Mouse (Mus musculus) liver, postnatal 0 days (tissue): ENCODE measurements around the gene Lonp2. TPM values are rescaled to one million over a fixed set of nuclear protein-coding genes. Genes with fewer than 3 reads are reported as not detected.

ENCODE experiments used
- ATAC-seq: fragments of 200-750 bp; cut with Nextera tagmentation; 2 replicates; pipeline ENCODE4 v1.8.0; 2017; ENCODE audit warnings: mild to moderate bottlenecking, moderate library complexity
- DNase-seq: peaks from one replicate; pipeline ENCODE4 v3.0.0-alpha.2; 2016
- H3K27ac ChIP-seq: fragments of 300-500 bp; sonication (generic); 2 replicates; pipeline ENCODE4 v1.5.1; 2014; ENCODE audit warnings: antibody characterized with exemption, moderate library complexity, mild to moderate bottlenecking, low read depth
- H3K27me3 ChIP-seq: fragments of 300-500 bp; sonication (generic); 2 replicates; pipeline ENCODE4 v1.6.1; 2014; ENCODE audit warnings: low read length, control low read depth, mixed read lengths; ENCODE audit not compliant: insufficient read depth
- H3K36me3 ChIP-seq: fragments of 300-500 bp; sonication (generic); replicated peaks from 2 replicates; pipeline ENCODE4 v1.6.1; 2014; ENCODE audit warnings: mild to moderate bottlenecking, control low read depth, low read length, moderate library complexity, mixed read lengths; ENCODE audit not compliant: insufficient read depth
- H3K4me1 ChIP-seq: fragments of 300-500 bp; sonication (generic); 2 replicates; pipeline ENCODE4 v1.6.1; 2014; ENCODE audit warnings: antibody characterized with exemption, mild to moderate bottlenecking, control low read depth; ENCODE audit not compliant: insufficient read depth
- H3K4me2 ChIP-seq: fragments of 300-500 bp; sonication (generic); 2 replicates; pipeline ENCODE4 v1.6.1; 2014; ENCODE audit warnings: low read depth, mild to moderate bottlenecking, low read length, moderate library complexity, mixed read lengths
- H3K4me3 ChIP-seq: fragments of 300-500 bp; sonication (generic); 2 replicates; pipeline ENCODE4 v1.5.1; 2014; ENCODE audit warnings: low read depth, low read length
- H3K9ac ChIP-seq: fragments of 300-500 bp; sonication (generic); replicated peaks from 2 replicates; pipeline ENCODE4 v1.6.1; 2014; ENCODE audit warnings: mild to moderate bottlenecking, moderate library complexity
- H3K9me3 ChIP-seq: fragments of 300-500 bp; sonication (generic); 2 replicates; pipeline ENCODE4 v1.6.1; 2016; ENCODE audit warnings: mild to moderate bottlenecking, control low read depth, low read length, mixed read lengths
- CTCF ChIP-seq: sonication (generic); IDR thresholded peaks from 2 replicates; pipeline ENCODE4 v1.5.1; 2016; ENCODE audit warnings: antibody characterized with exemption, low read depth
- EP300 ChIP-seq: IDR thresholded peaks from 2 replicates; pipeline ENCODE4 v1.6.1; 2016; ENCODE audit warnings: antibody characterized with exemption, low read depth, mild to moderate bottlenecking
- WGBS: fragments of 180-500 bp; shearing (Covaris S2); extraction: QIAGEN DNeasy Blood & Tissue Kit; methylation state at CpG from one replicate; pipeline ENCODE4 v1.1.7; 2014; ENCODE audit not compliant: insufficient replicate concordance; 5-methylcytosine and 5-hydroxymethylcytosine counted together
- polyA plus RNA-seq: library from polyadenylated mRNA; unstranded; fragments of >200 nt; fragmentation: Nextera tagmentation; extraction: Ambion mirVana; gene quantifications from 2 replicates; pipeline ENCODE4 v1.2.1, GENCODE M21; 2015

The Lonp2 gene
- polyA plus RNA-seq, 1 experiment from 2014 or later: 77.8 TPM

DNA sequence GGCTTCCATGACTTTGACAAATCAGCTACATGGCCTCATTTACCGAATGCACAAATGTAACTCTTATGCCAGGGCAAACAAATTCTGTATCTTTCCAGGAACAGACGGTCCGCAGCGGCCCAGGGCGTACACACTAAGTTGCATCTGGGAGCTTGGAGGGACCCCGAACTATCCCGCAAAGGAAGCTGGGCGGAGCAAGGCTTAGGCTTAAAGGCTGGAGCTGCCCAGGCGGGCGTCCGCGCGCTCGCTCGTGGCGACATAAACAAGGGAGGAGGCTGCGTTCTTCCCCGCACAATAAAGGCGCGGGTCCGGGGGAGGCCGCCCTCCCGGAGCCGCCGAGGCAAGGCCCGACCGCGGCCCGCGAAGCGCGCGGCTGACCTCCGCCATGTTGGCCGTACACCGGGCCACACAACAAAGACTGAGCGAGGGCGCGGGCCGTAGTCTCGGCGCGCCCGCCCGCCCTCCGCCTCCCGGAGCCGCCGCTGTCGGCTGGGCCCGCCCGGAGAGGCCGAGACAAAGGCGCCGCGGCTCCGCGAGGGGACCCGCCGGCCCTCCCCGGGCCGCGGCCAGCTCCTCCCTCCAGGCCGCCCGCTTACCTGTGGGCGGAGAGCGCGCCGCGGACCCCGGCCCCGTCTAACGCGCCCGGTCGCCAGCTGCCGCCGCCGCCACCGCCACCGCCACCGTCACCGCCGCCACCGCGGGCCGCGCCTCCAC is 121.5 kb downstream of the Lonp2 start, which contains the start of the genes Gm10638 and Siah1a:
TSS of gene Gm10638 (plus strand) at position 479 of the 714 bp plus-strand sequence.
TSS of gene Siah1a (minus strand) at position 714 of the 714 bp plus-strand sequence.
- H3K9me3 ChIP-seq: no peaks in the 10 kb centered on the region
- peak within 1 kb of the TSS; percentile 77 for H3K4me3 ChIP-seq
- no peaks in the 10 kb centered on the region for H3K36me3 ChIP-seq
- peak within 1 kb of the TSS; percentile 99 for H3K9ac ChIP-seq
- ATAC-seq (peak; percentile 76), DNase-seq (peak; percentile 73)
- peak within 1 kb of the TSS; percentile 97 for H3K4me2 ChIP-seq
- TF ChIP-seq CTCF (no peak), EP300 (no peak)
- H3K27me3 ChIP-seq: no peaks in the 10 kb centered on the region
- peaks cover 29% of the 10 kb centered on the region for H3K4me1 ChIP-seq
- peak within 1 kb of the TSS; percentile 95 for H3K27ac ChIP-seq
- 4% methylated on average over 51 of the region's 88 CpGs for WGBS

DNA sequence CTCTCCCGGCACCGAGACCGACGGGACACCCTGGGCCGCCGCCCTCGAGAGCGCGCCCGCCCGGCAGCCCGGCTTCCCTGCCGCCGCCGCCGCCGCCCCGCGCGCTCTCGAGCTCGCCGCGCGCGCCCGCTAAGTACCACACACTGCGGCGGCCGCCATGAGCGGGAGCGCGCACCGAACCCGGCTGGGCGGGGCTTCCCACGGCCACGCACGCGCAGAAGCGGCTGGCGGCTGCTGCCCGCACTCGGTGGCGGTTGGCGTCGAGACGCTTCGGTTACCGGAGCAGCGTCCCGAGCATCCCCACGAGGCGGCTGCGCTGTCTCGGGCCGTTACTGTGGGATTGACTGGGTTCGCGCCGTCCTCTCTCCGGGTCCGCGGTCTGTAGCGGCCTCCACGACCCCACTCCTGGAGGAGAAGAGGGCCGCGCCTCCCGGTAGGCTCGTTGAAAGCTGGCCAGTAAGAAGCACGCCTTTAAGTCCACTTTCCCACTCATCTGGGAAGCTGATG is 122.1 kb downstream of the Lonp2 start:
- 2% methylated on average over 41 of the region's 70 CpGs for WGBS
- H3K27ac ChIP-seq: peak overlapping the region; percentile 95
- peak overlapping the region; percentile 97 for H3K4me2 ChIP-seq
- H3K9ac ChIP-seq: peak overlapping the region; percentile 99
- H3K4me1 ChIP-seq: peaks cover 29% of the 10 kb centered on the region
- ATAC-seq: peak; percentile 95
- H3K9me3 ChIP-seq: no peaks in the 10 kb centered on the region
- TF ChIP-seq CTCF (no peak), EP300 (no peak)
- peak; percentile 98 for DNase-seq
- peak overlapping the region; percentile 77 for H3K4me3 ChIP-seq
- H3K27me3 ChIP-seq: no peaks in the 10 kb centered on the region
- no peaks in the 10 kb centered on the region for H3K36me3 ChIP-seq

DNA sequence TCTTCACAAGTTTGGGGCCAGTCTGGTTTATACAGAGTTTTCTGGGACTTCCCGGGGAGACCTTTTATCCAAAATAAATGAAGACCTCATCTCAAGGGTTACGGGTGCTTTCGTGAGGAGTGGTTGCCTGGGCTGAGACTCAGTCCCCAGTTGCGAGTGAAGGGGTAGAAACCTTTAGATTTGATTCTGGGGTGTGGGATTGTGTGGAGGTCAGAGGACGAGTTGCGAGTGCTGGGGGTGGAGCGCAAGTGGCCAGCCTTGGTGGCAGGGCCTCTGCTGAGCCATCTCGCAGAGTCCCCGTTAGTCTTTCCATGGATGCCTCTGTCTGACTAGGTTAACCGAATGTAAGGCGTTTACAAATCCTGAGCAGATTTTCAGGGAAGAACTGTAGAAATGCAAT is 122.7 kb downstream of the Lonp2 start:
- WGBS: 3% methylated on average over 11 of the region's 11 CpGs
- DNase-seq: peak; percentile 38

DNA sequence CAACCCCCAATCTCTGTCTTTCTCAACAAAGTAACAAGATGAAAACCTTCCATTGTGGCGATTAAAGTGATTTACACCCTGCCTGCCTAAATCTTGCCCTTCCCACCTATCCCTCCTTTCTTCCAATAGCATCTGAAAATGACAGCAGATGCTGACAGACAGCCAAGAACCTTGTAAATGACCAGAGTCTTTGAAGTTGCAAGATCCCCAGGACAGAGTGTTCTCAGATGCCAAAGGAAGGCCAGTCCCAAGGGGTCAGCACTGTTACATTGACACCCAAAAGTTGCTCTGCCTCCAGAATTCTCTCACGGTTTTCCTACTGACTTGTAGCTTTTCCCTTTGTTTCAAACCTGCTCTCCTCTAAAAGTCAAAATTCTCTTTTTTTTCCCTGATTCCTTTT is 126.0 kb downstream of the Lonp2 start:
- WGBS: 67% methylated on average over 2 of the region's 2 CpGs
- H3K27ac ChIP-seq: no peak overlapping the region
- TF ChIP-seq CTCF (no peak), EP300 (no peak)

More for the DNA sequence above, 122.7 kb downstream of the Lonp2 start:
- TF ChIP-seq EP300 (no peak), CTCF (no peak)
- no peaks in the 10 kb centered on the region for H3K36me3 ChIP-seq
- no peaks in the 10 kb centered on the region for H3K9me3 ChIP-seq
- peak overlapping the region; percentile 95 for H3K27ac ChIP-seq
- no peak for ATAC-seq
- H3K9ac ChIP-seq: peak overlapping the region; percentile 99
- H3K4me1 ChIP-seq: peaks cover 27% of the 10 kb centered on the region
- H3K27me3 ChIP-seq: no peaks in the 10 kb centered on the region
- peak overlapping the region; percentile 97 for H3K4me2 ChIP-seq
- peak overlapping the region; percentile 77 for H3K4me3 ChIP-seq

DNA sequence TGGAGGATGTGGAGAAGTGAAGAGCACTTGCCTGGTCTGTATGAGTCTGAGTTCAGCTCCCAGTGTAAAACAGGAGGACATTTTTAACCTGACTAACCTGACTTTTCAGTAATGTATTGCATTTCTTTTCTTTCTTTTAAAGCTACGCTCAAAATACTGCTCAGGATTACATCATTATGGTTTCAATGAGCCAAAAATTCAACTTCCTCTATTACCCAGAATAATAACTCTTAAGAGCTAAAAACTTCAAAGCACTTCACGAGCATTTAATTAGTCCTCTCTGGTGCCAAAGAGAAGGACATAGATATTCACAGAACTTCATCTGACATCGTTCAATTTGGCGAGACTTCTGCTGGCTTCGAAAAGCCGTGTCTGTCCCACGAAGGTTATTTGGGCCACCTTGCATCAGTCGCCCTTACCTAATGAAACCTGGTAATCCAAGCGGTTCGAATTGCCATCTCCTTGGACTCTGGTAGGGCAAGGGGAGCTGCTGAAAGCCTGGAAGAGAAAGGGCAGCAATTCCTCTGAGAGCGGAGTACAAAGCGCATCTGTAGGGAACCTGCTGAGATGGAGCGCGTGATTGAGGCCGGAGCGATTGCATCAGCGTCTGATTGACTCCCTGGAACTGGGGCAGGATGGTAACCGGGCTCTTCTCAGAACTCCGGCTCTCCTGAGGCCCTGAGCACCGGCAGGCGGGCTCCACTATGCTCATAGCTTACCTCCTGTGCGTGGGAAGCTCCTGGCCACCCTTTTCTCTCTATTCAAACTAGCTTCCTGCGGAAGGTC is 133.3 kb downstream of the Lonp2 start:
- ATAC-seq (peak; percentile 24; the same call in 1 of the 2 replicates), DNase-seq (peak; percentile 47)
- Histone ChIP-seq H3K4me1 (peaks cover 13% of the 10 kb centered on the region; the same call in 1 of the 2 replicates), H3K27ac (no peak overlapping the region), H3K4me2 (peak overlapping the region; percentile 40; the same call in 1 of the 2 replicates), H3K9me3 (no peaks in the 10 kb centered on the region), H3K36me3 (no peaks in the 10 kb centered on the region), H3K4me3 (no peak overlapping the region), H3K9ac (no peak overlapping the region), H3K27me3 (0 out of 2 replicates have a peak, but pooled peaks cover 2% of the 10 kb centered on the region)
- TF ChIP-seq CTCF (no peak), EP300 (no peak)
- WGBS: 34% methylated on average over 23 of the region's 23 CpGs

More for the DNA sequence above, 126.0 kb downstream of the Lonp2 start:
- H3K4me3 ChIP-seq: no peak overlapping the region
- peaks cover 6% of the 10 kb centered on the region for H3K4me1 ChIP-seq
- no peaks in the 10 kb centered on the region for H3K9me3 ChIP-seq
- no peak overlapping the region for H3K9ac ChIP-seq
- H3K36me3 ChIP-seq: no peaks in the 10 kb centered on the region
- ATAC-seq: no peak
- no peak overlapping the region for H3K4me2 ChIP-seq
- 0 out of 2 replicates have a peak, but pooled peaks cover 2% of the 10 kb centered on the region for H3K27me3 ChIP-seq
- no peak for DNase-seq

DNA sequence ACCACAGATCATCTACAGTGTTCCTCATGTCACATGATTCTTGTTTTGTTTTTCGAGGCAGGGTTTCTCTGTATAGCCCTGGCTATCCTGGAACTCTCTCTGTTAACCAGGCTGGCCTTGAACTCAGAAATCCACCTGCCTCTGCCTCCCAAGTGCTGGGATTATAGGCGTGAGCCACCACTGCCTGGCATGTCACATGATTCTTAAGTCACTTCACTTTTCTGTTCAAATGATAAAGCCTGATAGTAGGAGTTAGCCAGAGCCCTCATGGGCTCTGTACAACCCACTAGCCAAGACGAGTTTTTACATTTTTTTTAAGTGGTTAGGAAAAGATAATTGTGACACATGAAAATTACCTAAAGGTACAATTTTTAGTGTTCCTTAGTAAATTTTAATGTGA is 134.8 kb downstream of the Lonp2 start:
- 39% methylated on average over 3 of the region's 3 CpGs for WGBS
- ATAC-seq (peak; percentile 55), DNase-seq (no peak)
- no peak overlapping the region for H3K27ac ChIP-seq
- no peak for TF ChIP-seq CTCF
- TF ChIP-seq EP300: no peak
- H3K9ac ChIP-seq: no peak overlapping the region
- H3K4me3 ChIP-seq: no peak overlapping the region
- H3K4me2 ChIP-seq: no peak overlapping the region
- no peaks in the 10 kb centered on the region for H3K36me3 ChIP-seq
- no peaks in the 10 kb centered on the region for H3K9me3 ChIP-seq
- peaks cover 13% of the 10 kb centered on the region for H3K4me1 ChIP-seq
- peaks cover 3% of the 10 kb centered on the region; the same call in 1 of the 2 replicates for H3K27me3 ChIP-seq
